Mouse (Mus musculus) left cerebral cortex, adult 8-10 months (tissue): ENCODE measurements at regions not wholly inside any gene's neighbourhood (a gene's known extent, or its start where the extent isn't known, plus 50 kb on each side); places are given as distances from the start of the nearest gene placed in this dataset.

ENCODE experiments used
- DNase-seq, 2 experiments: peaks; one replicate each; pipeline ENCODE4 v3.0.0; 2022; ENCODE audit warnings: low spot score in 2 of 2
- microRNA-seq, 2 experiments: library from miRNA; unstranded; fragments of <30 nt; microRNA quantifications; one replicate each; pipeline ENCODE4 v1.2.0; 2022

DNA sequence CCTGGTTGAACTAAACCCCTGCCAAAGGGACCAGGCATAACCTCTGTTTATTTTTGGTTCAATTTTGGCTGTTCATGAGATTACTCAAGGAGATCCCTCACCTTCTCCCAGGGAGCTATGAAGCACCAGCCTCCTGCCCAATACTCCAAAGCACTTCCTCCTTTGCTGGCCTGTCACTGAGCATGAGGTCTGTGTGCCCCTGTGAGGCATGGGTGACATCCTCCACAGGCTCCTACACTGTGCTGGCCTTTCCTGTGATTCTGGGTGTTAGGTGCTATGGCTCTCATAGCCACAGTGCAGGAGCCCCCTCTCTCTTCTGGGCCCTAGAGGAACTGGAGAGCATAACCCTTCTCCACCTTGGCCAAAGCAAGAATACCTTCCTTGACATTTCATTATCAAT, 53.1 kb upstream of the Ankrd50 start:
- DNase-seq, result no peak

Small RNA genes in the stretch of these regions (microRNA-seq; reads per million reads assigned to microRNA genes)
- gene Gm24462, result 0 reads per million in 2 experiments
